Mouse (Mus musculus) testis, postnatal 10 days (tissue): ENCODE measurements at regions not wholly inside any gene's neighbourhood (a gene's known extent, or its start where the extent isn't known, plus 50 kb on each side); places are given as distances from the start of the nearest gene placed in this dataset.

Experiments used
- DNase-seq: peaks from one replicate; pipeline ENCODE4 v3.0.0; 2021; ENCODE audit warnings: low spot score

DNA sequence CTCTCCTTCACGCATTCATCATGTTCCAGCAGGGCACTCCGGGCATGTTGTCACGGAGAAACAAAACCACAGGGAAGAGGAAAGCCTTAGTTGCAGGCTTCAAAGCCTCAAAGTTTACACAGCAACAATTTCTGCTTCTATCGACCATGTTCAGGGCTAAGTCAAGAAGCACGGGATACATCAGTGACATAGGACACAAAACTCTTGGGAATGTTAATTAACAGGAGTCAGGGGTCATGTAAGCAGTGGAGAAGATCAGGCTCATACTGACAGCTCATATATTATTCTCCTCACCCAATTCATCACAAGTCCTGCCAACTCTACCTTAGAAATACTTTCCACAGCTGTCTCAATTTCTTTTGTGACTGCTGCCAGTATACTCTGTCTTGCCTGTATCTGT lies 133.0 kb upstream of the Btbd3 start:
- no peak for DNase-seq

DNA sequence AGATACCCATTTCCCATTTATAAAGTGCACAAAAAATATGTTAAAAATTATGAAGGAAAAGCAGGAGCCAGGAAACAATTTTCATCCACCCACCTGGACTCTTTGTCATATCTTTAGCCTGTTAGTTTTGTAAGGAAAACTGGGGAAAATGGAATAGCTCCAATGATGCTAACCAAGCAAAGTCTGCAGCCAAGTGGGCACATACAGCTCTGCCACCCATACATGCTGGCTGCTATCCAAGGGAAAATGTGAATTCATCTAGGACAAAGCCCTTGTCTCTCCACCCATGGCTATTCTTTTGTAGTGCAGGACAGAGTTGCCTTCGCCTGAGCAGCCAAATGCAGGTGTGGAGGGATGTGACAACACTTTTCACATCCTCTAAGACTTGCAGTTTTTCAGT lies 135.5 kb upstream of the Btbd3 start:
- DNase-seq, result no peak

DNA sequence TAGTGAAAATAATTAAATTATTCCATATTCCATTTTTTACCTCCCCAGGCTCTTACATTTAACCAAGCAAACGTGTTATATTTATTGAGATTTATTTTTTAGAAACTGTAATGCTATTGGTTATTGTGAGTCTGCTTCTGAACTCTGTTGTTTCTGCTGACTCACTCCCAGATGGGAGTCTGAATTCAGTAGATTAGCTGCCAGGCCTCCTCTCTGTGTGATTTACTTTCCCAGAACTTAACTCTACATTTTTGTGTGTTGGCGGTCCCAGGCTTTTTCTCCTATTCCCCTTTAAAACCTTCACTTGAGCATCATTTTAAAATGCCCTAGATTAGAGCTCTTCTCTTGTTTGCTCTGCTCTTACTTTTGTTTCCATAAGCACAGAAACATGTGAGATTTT lies 136.2 kb upstream of the Btbd3 start:
- no peak for DNase-seq

DNA sequence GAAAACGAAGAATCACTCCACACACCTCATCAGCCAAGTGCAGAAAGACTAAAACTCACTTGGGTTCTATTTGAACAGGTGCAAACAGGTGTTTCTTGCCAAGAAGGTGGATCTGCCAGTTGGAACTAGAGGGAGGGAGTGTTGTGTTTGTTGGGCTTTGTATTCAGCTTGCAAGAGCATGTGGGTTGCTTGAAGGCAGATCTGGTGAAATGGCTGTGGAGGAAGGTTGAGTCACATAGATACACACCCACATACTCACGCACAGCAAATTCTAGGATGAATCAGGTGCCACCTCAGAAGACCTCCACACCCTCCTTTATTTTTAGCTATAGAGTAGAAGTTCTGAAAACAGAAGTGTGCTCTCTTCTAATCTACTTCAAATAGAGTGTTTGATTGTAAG lies 156.6 kb upstream of the Btbd3 start:
- no peak for DNase-seq

DNA sequence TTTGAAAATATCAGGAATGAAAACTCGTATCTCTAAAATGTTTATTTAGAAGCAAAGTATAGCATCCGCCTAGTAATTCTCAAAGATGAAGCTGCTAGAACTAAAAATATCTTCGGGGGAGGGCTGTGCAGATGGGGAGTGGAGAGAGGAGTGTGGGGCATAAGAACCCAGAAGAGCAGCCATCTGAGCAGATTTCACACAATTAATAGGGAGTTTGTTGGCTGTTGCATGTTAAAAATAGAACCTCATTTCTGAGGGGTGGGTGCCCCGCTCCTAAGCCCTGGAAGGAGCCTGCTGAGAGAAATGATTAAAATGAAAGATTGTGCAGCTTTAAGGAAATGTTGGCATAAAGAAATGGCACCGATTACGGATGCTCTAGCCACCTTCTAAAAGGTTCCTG lies 171.0 kb upstream of the Btbd3 start:
- no peak for DNase-seq

DNA sequence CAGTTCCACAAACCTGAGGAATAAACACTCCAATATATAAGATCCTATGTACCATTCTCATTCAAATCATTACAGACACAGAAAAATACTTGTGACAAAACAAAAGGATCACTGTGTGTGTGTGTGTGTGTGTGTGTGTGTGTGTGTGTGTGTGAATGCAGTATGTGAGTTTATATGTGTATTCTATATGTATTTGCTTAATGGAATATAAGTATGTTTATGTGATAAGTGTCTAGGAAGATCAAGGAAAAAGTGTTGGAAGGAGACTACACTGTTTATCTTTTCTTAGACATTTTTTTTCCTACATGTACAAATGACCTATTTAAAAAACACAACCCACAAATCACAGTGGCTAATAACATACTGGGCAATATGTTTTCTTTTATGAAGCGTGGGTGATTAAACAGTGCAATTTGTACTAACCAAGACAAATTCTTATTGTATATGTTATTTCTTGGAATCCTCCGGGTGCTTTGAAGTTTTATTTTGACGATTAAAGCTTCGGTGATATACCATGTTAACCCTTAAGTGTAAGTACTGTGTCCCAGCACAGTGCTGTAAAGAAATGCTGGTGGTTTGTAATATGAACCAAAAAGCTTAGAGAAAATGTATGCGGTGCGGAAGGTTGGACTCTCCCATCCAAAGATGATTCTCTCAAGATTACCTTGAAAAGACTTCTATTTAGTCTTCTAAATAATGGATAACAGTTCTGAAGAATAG lies 171.6 kb upstream of the Btbd3 start:
- no peak for DNase-seq

DNA sequence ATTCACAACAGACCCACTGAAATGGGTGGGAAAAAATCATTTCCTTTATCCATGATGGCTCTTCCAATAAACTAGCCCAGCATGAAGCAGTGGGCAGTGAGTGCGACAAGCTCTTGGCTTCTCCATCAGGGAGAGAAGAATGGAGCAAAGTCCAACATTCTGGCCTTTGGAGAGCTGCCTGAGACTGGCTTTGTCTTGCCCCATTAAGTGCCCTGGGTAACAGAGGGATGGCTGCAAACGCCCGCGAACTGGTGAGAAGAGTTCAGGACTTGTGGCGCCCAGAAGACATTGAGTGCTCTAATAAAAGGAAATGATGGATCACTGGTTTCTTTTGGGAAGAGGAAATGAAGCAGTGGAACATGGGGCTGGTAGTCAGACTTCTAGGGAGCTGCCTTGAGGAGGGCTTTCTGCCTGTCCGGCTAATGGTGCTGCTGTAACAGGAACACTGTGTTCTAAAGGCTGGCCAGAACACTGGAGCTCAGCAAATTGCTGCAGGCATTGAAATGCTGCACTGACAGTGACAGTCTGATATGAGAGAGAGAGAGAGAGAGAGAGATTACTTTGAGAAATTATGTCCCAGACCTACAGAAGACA lies 182.2 kb upstream of the Btbd3 start:
- DNase-seq, result no peak

DNA sequence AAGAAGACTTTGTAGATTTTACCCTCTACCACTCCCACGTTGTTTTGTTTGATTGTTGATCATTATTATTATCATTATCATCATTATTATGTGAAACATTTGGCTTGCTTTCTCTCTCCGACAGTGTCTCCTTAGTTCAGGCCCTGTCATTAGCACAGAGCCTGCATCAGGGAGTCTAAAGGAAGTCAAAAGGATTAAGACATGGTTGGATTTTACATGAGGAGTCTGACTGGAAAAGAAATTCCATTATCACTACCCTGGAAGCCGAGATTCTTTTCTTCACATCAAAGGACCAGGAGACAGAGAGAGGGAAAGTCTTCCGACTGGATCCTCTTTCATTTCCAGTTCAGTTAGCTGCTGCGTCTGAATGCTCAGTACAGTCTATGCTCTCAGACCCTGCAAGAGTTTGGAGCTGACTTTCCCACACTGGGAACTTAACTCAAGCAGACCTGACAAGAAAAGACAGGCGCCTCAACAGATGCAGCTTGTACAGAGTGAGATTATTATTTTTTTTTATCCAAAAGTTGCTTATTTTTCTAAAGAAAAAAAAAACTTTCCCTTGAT lies 184.1 kb upstream of the Btbd3 start:
- DNase-seq, result no peak

DNA sequence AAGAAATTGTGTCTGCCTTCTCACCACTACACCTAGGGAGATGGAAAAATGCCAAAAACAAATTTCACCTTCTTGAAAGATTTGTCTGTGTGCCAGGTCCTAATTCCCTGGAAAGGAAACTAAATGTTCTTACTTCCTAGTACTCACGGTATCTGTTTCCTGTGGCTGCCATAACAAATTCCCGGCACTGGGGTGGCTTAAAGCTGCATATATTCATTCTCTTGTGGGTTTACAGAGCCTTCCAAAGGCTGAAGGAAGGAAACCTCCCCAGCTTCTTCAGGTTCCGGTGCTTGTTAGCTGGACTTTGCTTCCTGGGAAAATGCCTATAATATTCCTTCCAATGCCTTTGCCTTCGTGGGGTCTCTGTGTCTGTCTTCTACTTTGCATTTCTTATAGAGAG lies 203.3 kb upstream of the Btbd3 start:
- no peak for DNase-seq

DNA sequence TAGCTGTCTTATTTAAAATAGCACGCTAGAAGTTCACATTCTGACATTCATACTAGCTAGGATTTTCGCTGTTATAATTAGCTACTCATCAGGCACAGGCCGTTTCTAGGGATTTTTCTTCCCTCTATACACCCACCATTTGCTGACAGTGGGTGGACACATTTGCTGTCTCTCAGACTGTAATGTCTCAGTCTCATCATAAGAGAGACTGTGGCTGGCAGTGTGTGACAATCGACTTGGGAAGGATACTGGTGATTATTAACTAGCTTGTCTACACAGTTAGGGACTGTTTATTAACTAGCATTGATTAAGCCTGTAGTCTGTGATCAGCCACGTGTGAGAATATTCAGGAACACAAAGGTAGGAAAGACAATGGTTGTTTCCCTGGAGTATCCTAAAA lies 208.0 kb upstream of the Btbd3 start:
- DNase-seq, result no peak

DNA sequence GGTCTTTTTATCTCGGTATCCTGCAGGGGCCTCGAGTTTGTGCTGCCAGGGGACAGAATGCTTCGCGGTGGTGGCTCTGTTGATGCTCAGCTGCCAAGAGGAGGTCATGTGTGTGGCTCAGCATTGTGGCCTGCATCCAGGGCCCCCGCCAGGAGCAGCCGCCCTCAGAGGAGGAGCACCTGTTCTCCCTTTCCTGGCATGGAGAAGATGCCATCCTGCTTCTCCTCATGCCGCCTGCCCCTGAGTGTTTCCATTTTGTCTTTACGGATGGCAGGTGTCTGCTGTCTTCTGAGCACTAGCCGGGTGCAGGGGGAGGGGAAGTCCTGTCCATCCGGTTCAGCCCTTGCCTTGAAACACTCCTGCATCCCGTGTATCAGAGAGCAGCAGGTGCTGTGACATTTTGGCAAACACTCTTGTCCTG lies 208.6 kb upstream of the Btbd3 start:
- no peak for DNase-seq

DNA sequence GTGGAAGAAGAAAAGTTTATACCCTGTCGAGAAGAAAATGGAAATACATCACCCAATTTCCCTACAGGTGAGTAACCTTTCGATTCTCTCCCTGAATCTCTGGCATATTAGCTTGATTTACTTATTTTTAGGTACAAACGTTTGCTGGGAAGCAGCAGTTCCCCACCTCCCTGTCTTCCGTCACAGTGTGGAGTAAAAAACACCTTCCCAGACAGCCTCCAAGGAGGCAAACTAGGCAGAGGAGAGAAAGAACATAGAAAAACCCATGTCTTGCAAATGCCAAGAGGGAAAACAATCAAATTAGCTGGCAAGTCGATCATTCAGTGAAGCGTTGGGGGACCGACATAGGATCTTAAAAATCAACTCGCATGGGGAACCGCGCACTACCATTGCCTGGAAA lies 209.0 kb upstream of the Btbd3 start:
- DNase-seq, result no peak

DNA sequence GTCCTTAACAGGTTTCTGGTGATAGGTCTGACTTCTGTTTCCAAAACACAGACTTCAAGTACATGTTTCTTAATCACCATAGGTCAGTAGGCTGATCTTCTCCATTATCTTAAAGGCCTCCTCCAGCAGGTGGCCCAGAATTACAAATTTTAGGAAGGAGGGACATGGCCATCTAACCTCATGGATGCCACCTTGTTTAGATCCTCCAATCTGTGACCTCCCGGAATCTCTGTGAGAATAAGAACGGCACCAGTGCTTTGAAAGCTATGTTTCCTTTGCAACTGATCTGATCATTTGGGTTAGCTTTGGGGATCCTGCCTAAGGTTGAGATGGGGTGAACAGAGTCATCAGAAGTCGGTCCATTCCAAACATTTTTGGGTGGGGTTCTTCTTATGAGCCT lies 209.4 kb upstream of the Btbd3 start:
- DNase-seq, result no peak

DNA sequence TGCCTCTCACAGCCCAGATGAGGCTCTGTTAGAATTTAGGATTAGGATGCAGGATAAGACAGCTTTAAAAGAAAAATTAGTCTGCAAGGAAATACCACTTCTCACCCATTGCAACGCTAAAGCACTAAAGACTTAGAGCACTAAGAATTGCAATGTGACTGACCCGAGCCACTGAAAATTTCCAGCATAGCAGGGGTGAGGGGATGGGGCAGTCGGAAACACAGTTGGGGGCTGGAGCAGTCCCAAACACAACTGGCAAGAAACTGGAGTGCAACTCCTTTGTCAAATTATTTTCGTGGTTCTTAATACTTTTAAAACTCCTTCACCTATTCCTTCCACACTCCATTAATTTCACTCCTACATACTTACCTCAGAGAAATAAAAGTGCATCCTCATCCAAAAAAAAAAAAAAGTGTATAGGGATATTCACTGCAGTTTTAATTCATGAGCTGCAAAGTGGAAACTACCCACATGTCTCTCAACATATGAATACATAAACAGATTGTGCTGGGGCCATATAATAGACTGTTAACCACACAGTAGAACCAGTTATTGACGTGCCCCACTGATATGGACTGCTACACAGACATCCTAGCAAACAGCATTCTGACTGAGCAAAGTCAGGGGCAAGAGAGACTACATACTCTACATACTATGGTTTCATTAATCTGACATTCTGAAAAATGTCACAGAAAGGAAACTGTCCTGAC lies 210.3 kb upstream of the Btbd3 start:
- DNase-seq, result no peak

DNA sequence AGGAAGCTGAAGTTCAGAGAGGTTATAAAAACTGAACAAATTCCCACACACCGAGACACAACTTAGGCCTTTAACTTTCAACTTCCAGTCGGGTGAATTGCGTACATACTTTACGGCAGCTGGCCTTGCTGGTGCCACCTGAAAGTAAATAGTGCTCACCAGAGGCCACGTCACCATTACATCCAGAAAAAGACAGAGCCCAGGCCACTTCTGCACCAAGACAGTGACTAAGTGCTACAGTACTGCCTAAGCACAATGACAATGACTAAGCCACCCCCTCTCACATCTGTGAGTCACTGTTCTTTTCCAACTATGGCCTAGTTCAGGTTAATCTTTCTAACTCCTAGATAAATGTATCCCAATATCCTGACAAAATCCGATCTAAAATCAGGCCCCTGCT lies 215.7 kb upstream of the Btbd3 start:
- no peak for DNase-seq

DNA sequence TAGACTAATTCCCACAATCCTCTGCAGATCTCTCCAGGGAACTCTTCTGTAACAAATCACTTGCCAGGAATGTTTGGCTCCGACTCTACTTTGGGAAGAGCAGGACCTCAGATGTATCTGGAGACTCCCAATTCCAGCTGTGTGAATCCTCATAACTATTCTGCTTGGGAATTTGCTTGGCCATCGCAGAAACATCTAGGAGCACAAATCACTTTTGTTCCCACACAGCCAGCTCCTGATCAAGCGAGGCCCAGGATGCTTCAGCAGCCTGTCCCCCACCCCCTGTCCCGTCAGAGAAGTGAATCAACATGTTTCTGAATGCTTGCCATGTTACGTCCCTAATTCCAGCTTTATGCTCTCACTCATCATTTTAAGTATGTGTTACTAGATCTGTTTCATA lies 216.1 kb upstream of the Btbd3 start:
- DNase-seq, result no peak

DNA sequence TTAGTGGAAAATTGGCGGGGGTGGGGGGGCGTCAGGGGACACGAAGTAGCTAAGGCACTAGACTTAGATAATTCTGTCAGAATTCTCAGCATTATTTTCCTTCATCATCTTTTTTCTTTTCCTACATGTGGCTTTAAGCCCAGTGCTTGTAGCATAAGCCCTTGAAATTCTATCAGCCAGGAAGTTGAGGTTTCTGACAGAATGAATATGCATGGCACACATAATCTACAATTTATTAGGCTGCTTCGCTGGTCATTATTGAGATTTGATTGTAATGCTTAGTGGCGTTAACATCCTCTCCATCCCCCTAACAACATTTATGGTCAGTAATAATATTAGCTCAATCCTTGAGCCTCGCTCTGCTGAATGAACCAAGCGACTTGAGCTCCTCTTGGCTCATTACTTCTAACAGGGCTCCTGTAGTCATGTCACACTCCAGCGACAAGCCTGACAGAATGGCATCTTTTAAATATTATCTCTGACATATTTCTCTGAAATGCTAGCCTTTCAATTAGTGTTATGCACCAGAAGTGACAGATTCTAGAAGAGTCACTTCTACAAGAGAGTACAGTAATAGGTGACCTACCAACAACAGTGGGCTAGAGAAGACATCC lies 222.1 kb upstream of the Btbd3 start:
- DNase-seq, result no peak

DNA sequence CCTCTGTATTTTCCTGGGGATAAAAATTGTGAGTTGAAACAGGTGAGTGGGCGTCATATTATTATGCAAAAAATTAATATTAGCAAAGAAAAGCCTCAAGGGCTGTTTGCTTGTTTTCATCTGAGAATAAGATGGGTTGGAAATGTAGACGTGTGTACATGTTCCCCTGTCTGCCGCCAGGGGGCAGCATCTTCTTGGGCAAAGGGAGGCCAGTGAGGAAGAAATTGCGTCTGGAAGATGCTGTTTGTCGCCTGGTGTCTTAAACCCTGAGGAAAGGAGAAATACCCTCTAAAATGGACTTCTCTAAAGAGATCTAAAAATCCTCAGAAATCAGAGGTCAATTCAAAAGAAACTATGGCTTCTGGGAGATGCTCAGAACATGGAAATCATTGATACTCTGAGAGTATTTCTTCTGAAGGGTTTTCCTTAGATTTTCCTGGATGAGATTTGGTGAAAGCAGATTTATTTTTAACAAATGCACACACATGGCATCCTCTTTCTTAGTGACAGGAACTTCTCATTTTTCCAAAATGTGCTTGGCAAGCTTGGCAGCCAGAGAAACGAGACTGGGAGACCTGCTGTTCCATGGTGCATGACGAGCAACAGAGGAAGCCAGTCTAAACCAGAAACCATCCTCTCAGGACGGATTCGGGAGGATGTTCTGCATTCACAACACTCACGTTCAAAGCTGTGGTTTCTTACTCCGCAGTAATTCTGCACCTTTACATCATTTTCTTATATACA lies 222.8 kb upstream of the Btbd3 start:
- DNase-seq, result peak; percentile 91

DNA sequence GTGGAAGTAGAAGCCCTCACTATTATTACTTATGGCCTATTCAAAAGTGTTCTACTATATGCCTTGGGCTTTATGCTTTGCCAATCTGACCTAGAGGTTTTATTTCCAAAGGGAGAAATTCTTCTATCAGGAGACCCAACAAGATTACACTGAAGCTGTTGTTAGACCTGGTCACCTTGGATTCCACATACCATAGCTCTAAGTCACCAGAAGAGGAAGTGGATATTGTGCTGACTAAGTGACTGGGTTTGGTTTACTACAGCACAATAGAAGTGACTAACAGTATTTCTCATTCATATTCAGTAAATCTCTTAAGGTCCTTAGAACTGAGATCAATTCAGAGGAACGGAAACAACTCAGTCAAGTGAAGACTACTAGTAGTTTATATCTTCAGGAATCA lies 229.0 kb upstream of the Btbd3 start:
- no peak for DNase-seq

DNA sequence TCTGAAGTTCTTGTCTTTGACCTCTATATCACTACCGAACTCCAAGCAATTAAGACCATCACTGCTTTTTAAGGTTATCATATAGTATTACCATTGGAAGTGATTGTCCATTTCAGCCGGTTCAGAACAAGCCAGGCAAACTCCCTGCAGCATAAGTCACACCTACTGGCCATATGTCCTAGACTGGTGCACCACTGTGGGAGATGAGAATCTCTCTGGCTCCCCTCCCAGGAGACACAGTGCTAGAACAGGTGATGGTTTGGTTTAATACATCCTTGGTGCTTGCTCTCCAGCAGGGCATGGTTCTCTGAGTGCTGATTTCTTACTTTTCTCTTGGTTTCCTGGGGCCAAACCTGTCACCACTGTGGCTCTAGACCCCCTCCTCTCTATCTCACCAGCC lies 232.8 kb upstream of the Btbd3 start:
- DNase-seq, result no peak

DNA sequence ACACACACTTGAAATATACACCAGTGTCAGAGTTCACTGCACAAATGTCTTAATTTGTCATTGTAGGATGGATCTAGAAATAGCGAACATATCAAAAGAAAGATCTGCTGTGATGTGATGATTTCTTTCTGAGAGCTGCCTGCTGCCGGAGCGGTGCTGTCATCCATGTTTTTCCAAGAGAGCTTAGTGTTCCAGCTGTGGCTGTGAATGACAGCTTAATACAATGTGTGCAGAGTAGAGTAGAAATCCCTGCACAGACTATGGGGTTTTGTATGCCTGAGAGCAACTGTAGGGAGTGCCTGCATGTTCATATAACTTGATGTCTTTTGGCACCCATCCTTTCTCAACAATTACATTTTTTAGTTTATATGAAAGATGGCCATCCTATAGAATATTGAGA lies 274.6 kb upstream of the Btbd3 start:
- no peak for DNase-seq

DNA sequence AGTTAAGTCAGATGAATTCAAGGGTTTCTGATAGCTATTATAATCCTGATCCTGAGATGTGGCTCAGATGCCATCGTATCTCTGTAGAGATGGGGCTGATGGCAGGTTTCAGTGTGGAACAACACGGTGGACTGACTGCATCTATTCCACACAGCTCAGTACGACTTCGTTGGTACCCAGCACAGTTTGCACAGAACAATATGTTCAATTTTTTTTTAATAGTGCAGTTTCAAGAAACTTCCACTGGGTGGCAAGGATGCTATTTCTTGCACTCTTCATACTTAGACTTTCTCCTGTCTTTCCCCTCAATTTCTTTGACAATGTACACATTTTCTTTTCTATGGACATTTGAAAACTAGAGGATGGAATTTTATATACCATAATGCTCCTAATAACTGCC lies 278.6 kb upstream of the Btbd3 start:
- DNase-seq, result no peak
